Mouse (Mus musculus) embryo, embryonic 11.5 days (tissue): ENCODE measurements around the gene Nxph1.

Experiments used
- DNase-seq: peaks from one replicate; pipeline ENCODE4 v3.0.0-alpha.2; 2012; ENCODE audit warnings: low read depth, low spot score

The Nxph1 gene

DNA sequence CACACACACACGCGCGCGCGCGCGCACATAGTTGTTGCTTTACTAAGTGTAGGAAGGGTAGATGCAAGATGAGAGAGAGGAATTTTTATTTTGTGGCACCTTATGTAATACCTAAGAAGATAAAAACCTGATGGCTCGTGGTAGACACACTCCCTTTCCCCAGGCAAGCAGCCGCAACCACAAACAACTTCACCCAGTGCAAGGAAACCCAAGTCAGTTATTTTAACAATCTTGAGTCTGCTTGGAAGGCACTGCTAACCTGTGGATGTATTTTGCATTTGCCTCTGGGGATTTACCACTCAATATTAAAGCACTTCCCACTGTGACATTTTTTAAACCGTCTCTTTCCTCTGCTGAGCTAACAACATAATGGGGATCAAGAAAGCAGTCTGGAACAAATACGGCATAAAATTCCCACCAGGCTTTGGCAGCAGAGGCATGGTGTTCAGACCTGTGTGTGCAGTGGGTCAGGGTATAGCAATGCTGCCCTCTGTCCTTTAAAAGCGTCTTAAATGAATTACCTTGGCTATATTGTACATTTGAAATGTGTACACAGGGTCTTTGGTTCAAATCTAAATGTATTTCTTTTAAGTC lies 176.2 kb downstream of the Nxph1 start:
- DNase-seq, result no peak

DNA sequence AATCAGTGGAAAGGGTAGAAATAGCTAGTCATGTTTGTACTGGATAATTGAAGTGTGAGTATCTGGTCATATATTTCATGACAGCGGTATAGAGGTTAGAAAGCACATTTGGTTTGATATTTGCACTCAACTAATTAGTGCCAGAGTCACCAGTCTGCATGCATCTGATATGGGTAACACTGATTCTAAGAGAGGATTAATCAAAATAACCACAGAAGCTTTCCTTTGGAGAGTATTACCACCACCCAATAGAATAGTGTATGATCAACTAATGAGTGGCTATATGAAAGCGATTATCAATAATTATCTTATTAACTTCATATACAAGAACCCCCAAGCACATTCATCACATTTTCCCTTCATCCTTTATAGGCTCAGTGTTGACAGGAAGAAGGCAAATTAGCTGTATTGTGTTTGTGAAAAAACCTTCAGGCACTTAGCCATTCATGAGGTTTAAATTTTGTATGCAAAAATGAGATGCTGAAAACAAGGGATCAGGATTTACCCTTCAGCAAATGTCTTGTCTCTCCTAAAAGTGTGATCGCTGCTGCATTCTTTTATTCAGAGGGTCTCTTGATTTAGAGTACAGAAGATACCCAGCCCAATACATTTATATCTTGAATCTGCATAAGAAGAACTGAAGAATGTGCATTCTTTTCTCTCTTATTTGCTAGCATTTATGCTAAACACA lies 185.5 kb downstream of the Nxph1 start:
- no peak for DNase-seq

DNA sequence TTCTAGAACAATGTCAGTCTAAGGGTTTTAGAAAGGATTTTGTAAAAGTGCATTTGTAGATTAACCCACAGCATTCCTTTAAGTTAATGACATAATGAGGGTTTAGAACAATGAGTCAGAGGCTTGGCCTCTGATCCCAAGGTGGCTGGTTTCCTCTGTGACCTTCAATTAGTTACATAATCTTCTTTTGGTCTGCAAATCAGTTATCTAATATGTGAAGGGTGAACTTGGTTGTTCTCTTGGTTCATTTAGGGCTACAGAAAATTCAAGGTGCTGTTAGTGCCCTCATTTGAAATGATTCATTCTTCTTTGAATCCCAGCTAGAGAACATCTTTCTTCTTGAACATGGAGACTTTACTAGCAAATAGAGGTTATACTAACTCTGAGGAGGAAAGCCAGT lies 199.7 kb downstream of the Nxph1 start:
- no peak for DNase-seq

DNA sequence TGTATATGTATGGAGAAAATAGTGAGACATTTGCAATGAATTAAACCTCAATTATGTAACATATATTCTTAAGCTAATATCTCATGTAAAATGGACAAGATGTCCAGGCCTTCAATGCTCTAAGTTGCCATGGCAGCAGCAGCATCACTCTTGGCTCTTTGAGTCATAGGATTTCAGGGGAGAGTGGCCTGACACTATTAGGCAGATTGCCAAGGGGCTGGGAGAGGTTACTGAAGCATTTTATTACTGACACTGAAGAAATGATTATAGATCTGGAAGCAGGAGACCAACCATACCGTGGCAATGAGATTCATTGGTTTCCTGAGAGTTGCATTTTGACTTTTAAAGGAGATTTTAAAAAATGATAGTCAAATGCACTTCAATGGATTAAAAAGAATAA lies 201.6 kb downstream of the Nxph1 start:
- peak; percentile 3 for DNase-seq

DNA sequence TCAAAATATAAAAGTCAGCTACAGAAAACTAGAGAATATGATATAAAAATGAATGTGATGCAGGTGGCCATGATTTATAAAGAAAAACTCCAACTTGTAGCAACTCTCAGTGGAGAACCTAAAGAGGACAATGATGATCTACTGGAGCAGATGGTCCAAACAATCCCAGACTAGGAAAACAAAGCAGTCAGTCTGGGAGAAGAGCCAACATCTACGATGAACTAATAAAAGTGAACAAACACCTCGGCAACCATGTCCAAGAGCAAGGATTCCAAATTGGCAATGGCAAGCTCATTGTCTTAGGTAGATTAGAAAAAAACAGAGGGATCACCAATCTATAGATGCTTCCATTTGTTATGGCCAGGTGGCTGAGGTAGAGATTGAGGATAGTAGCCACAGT lies 211.0 kb downstream of the Nxph1 start:
- no peak for DNase-seq

DNA sequence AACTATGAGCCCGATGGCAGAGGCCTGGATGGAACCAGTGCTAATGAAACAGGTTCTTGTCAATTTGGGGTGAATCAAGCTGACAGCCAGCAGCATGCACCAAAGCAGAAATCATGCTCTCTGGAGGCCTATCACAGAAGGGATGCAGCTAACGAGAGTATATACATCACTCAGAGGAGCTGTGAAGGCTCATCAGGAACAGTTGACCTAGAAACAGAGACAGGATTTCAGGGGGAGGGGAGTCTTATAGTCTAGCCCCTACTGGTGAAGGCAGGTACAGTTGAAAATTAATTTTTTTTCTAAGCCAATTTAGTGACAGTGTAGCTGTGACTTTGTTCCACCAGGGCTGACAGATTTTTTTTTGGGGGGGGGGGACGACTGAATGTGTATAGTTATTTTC lies 234.2 kb downstream of the Nxph1 start:
- no peak for DNase-seq

DNA sequence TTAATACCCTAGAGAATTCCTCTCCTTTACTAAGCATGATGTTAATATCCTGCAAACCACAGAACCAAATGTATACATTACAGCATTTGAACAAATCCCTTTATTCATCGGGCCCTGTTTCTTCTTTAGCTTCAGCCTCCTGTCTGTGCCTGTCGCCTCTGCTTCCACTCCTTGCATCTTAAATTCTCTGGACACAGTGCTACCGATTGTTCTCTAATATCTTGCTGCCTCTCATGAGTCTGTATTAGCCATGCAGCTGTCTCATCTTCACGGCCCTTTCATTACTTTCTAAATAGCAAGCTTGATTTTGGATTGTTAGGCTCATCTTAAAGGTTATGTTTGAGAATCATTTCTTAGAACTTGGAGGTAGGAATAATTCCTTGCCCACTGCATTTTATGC lies 262.5 kb downstream of the Nxph1 start:
- DNase-seq, result no peak

DNA sequence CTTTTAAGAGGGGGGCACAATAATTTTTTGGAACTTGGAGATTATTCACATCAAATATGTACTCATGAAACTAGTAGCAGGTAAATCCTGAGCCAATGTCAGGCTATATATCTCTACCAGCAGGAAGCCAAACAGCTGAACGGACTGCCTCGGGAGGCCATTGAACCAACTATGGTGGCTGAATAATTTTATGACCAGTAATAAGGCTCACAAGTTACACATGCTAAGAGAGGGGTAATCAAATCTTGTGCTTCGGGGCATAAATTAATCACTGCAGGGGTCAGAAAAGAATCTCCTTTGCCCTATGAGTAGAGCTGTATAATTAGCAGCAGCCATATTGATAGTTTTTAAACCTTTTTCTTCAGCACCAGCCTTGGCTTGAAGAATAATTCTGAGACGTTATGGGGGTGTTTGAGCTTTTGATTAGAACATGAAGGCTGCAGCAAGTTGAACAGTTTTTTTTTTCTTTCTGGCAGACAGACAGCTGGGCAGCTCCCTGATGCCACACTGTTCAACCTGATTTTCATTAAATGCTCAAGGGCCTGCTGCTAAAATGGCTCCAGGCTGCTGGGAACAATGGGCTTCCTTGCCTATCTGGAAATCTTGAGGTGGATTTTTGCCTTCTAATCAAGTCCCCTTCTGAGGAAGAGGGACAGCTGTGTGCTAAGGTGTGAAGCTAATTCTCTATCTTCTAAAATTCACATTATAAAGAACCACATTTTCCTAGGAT lies 272.7 kb downstream of the Nxph1 start:
- peak; percentile 3 for DNase-seq

DNA sequence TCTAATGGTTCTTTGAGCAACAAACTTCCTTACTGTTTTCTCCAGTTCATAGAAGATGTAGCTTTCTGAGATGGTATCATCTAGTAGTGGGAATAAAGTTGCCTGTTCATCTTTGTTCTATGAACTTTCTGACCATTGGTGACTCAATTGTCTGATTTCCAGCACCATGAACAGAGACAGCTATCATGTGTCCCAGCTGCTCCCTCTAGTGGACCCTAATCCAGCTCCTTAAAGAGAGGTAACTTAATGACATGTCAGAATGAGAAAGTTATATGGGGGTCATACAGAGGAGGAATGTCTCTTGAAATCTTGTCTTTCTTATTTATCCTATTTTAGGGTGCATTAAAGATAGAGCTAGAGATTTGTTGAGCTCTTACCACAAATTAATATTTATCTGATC lies 286.6 kb downstream of the Nxph1 start:
- peak; percentile 5 for DNase-seq

DNA sequence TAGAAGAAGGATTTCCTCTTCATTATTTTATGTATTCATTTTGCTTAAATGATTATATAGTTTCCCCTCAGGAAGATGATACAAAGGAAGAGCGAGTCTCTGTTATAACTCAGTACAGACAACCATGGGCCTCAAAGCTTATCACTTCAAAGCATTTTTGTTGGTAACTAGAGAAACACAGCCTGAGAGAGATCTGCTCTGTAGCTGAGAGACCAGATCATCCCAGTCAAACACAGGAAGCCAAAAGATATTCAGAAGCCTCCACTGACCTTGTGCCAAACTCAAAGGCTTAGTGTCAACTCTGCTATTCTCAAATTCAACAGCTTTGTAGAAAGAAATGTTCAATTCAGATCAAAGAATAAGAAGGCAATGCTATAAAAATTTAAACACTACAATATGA lies 319.8 kb downstream of the Nxph1 start:
- DNase-seq, result no peak
